Mouse (Mus musculus): ENCODE data around the gene Prkaa1. TPM values are rescaled to one million over a fixed set of nuclear protein-coding genes. Genes with fewer than 3 reads are reported as not detected.
A peak's percentile ranks its signal among the peaks of the same experiment; 100 is the strongest.
"Not testable (repeated sequence)": the region's sequence is repeated elsewhere in the genome, so short reads cannot be mapped to it uniquely, and the experiment has no call there.

Gene Prkaa1
- total and polyA plus RNA-seq, 2 experiments from 2014 or later, result 9.5 to 17.5 TPM

DNA sequence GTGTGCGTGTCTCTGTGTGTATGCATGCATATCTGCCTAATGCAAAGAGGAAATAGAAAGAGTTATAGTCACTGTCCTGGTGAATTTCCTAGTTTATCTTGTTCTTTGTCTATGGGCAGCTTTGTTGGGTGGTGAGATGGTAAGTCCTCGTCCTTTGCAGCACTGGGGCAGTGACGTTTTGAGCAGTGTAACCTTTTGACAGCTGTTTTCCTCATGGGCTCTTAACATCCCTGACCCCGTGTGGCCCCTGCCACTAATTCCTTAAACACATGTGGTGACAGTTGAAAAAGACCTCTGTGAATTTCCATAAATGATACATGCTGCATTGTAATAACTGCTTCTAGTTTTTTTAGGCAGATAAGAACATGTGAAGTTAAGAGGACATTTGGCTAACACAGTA lies 53.0 kb downstream of the Prkaa1 start:
- no peak for TF ChIP-seq CTCF (IDR thresholded peaks at IDR 0.05)
- Histone ChIP-seq H3K9me3 (ENCODE audit: low read length) (no peaks in the 10 kb centered on the region), H3K9ac (replicated peaks; ENCODE audit: low read length, poor library complexity, severe bottlenecking) (no peak overlapping the region), H3K36me3 (ENCODE audit: insufficient read depth, low read length) (peaks cover 6% of the 10 kb centered on the region; the same call in 1 of the 2 replicates), H3K4me2 (ENCODE audit: low read depth, low read length, poor library complexity, severe bottlenecking) (no peak overlapping the region), H3K27ac (ENCODE audit: low read depth, low read length) (no peak overlapping the region), H3K4me1 (ENCODE audit: insufficient read depth, low read length) (no peaks in the 10 kb centered on the region), H3K4me3 (ENCODE audit: low read depth, low read length) (no peak overlapping the region), H3K27me3 (ENCODE audit: insufficient read depth, low read length) (no peaks in the 10 kb centered on the region)
- ATAC-seq (ENCODE audit: low FRiP score) (no peak), DNase-seq (ENCODE audit: low spot score) (no peak)
- 74% methylated on average over 4 of the region's 4 CpGs for WGBS

DNA sequence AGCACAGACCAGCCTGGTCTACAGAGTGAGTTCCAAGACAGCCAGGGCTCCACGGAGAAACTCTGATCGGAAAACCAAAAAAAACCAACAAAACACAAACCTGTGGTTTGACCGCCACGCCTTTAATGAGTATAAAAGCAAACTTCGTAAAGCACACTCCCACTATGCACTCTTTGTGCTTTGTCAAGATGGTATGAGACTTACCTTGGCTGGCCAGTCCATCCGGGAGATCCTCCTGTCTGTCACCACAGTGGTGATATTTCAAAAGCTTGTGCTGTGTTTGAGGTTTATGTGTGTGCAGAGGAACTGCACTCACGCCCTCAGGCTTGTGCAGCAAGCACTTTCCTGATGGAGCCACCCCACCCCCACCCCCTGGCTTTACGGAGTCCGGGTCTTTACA lies 61.6 kb downstream of the Prkaa1 start:
- H3K27me3 ChIP-seq (ENCODE audit: insufficient read depth, low read length), result no peaks in the 10 kb centered on the region
- WGBS, result 95% methylated on average over 9 of the region's 9 CpGs
- DNase-seq (ENCODE audit: low spot score) (no peak), ATAC-seq (ENCODE audit: low FRiP score) (no peak)
- no peak overlapping the region for H3K4me2 ChIP-seq (ENCODE audit: low read depth, low read length, poor library complexity, severe bottlenecking)
- no peak overlapping the region for H3K4me3 ChIP-seq (ENCODE audit: low read depth, low read length)
- no peak overlapping the region for H3K9ac ChIP-seq (replicated peaks; ENCODE audit: low read length, poor library complexity, severe bottlenecking)
- H3K27ac ChIP-seq (ENCODE audit: low read depth, low read length), result no peak overlapping the region
- H3K9me3 ChIP-seq (ENCODE audit: low read length), result no peaks in the 10 kb centered on the region
- no peaks in the 10 kb centered on the region for H3K4me1 ChIP-seq (ENCODE audit: insufficient read depth, low read length)
- no peak for TF ChIP-seq CTCF (IDR thresholded peaks at IDR 0.05)
- H3K36me3 ChIP-seq (ENCODE audit: insufficient read depth, low read length), result peaks cover 3% of the 10 kb centered on the region; the same call in 1 of the 2 replicates

DNA sequence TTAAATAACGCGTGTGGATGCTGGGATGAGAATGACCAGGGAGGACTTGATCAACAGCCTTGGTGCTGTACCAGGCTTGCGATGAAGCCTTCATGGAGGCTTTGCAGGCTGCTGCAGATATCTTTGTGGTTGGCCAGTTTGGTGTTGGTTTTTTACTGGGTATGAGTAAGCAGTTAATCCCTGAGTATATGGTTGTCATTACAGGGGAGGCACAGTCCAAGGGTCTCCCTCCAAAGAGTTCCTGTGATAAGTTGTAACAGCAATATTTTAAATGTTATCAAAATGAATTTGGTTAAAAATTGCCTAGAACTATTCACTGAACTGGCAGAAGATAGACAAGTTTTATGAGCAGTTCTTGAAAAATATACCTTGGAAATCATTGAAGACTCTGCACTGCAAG lies 65.5 kb downstream of the Prkaa1 start:
- no peak for TF ChIP-seq CTCF (IDR thresholded peaks at IDR 0.05)
- no peak overlapping the region for H3K9ac ChIP-seq (replicated peaks; ENCODE audit: low read length, poor library complexity, severe bottlenecking)
- H3K4me3 ChIP-seq (ENCODE audit: low read depth, low read length), result no peak overlapping the region
- no peaks in the 10 kb centered on the region for H3K27me3 ChIP-seq (ENCODE audit: insufficient read depth, low read length)
- ATAC-seq (ENCODE audit: low FRiP score) (no peak), DNase-seq (ENCODE audit: low spot score) (no peak)
- H3K27ac ChIP-seq (ENCODE audit: low read depth, low read length), result no peak overlapping the region
- no peaks in the 10 kb centered on the region for H3K4me1 ChIP-seq (ENCODE audit: insufficient read depth, low read length)
- peaks cover 16% of the 10 kb centered on the region for H3K36me3 ChIP-seq (ENCODE audit: insufficient read depth, low read length)
- 94% methylated on average over 3 of the region's 3 CpGs for WGBS
- no peak overlapping the region for H3K4me2 ChIP-seq (ENCODE audit: low read depth, low read length, poor library complexity, severe bottlenecking)
- no peaks in the 10 kb centered on the region for H3K9me3 ChIP-seq (ENCODE audit: low read length)

DNA sequence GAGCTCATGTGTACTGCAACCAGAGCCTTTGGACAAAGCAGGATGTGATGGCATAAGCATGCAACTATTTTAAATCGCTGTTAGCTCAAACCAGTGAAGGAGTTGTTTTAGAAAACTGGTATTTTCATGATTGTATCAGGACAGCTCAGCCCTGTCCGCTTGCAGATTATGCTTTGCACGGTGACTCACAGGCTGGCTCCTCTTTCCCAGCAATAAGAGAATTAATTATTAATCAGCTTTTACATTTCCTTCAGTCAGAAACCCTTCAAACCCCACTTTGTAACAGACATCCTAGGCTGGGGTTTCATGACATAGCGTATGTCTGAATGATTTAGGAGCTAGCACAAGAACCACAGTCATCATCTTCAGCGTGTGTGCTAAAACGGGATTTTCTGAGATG lies 76.8 kb downstream of the Prkaa1 start:
- ATAC-seq (ENCODE audit: low FRiP score), result 0 out of 2 replicates have a peak, but pooled peaks have one; percentile 16
- Histone ChIP-seq H3K9me3 (ENCODE audit: low read length) (no peaks in the 10 kb centered on the region), H3K4me1 (ENCODE audit: insufficient read depth, low read length) (no peaks in the 10 kb centered on the region), H3K27ac (ENCODE audit: low read depth, low read length) (no peak overlapping the region), H3K4me2 (ENCODE audit: low read depth, low read length, poor library complexity, severe bottlenecking) (no peak overlapping the region), H3K9ac (replicated peaks; ENCODE audit: low read length, poor library complexity, severe bottlenecking) (no peak overlapping the region), H3K27me3 (ENCODE audit: insufficient read depth, low read length) (no peaks in the 10 kb centered on the region), H3K4me3 (ENCODE audit: low read depth, low read length) (no peak overlapping the region), H3K36me3 (ENCODE audit: insufficient read depth, low read length) (peaks cover 3% of the 10 kb centered on the region; the same call in 1 of the 2 replicates)
- no peak for DNase-seq (ENCODE audit: low spot score)
- no peak for TF ChIP-seq CTCF (IDR thresholded peaks at IDR 0.05)
- WGBS, result 79% methylated on average over 6 of the region's 6 CpGs

DNA sequence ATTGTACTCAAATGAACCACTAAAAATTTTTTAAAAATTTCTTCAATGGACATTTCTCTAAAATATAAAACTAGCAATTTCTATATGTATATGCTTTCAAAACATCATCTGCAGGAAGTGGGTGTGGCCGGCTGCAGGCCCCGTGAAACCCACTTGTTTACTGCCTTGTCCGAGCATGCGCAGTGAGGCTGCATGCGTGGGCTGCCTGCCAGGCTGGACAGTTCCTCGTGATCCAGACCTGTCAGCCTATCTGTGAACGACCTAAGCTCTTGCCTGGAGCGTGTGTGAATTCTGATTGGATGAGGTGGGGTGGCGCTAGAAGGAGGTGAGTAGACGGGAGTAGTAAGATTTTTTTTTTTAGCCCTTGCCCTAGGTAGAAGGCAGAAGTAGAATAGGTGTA lies 87.1 kb downstream of the Prkaa1 start:
- not testable (repeated sequence) for H3K9ac ChIP-seq (replicated peaks; ENCODE audit: low read length, poor library complexity, severe bottlenecking); H3K27ac ChIP-seq (ENCODE audit: low read depth, low read length); H3K4me3 ChIP-seq (ENCODE audit: low read depth, low read length); H3K4me1 ChIP-seq (ENCODE audit: insufficient read depth, low read length); H3K4me2 ChIP-seq (ENCODE audit: low read depth, low read length, poor library complexity, severe bottlenecking); DNase-seq (ENCODE audit: low spot score); H3K27me3 ChIP-seq (ENCODE audit: insufficient read depth, low read length); H3K36me3 ChIP-seq (ENCODE audit: insufficient read depth, low read length); H3K9me3 ChIP-seq (ENCODE audit: low read length); ATAC-seq (ENCODE audit: low FRiP score)
- 91% methylated on average over 10 of the region's 10 CpGs for WGBS

Other genes starting within 250 kb of the Prkaa1 start
- not detected in 2 replicates for gene Mroh2b, start 245.1 kb upstream of the Prkaa1 start, total RNA-seq (2014; rRNA removed)
- not detected in 2 replicates for gene Mroh2b, start 245.1 kb upstream of the Prkaa1 start, polyA plus RNA-seq (2015; fragmentation: Nextera tagmentation; extraction: Ambion mirVana)
- 0.27 TPM in 1 of 2 replicates, not detected in the other for gene C7, start 80.1 kb upstream of the Prkaa1 start, total RNA-seq (2014; rRNA removed)
- gene C7, start 80.1 kb upstream of the Prkaa1 start, polyA plus RNA-seq (2015; fragmentation: Nextera tagmentation; extraction: Ambion mirVana), result 0.10 TPM in 1 of 2 replicates, not detected in the other
- gene Card6, start 35.3 kb upstream of the Prkaa1 start, total RNA-seq (2014; rRNA removed), result 0.11 and 0.42 TPM in 2 replicates
- 0.25 and 0.52 TPM in 2 replicates for gene Card6, start 35.3 kb upstream of the Prkaa1 start, polyA plus RNA-seq (2015; fragmentation: Nextera tagmentation; extraction: Ambion mirVana)
- gene Rpl37, start 27.2 kb upstream of the Prkaa1 start, total RNA-seq (2014; rRNA removed), result 186 and 281 TPM in 2 replicates
- 359 and 404 TPM in 2 replicates for gene Rpl37, start 27.2 kb upstream of the Prkaa1 start, polyA plus RNA-seq (2015; fragmentation: Nextera tagmentation; extraction: Ambion mirVana)
- gene Ttc33, start 41.7 kb downstream of the Prkaa1 start, total RNA-seq (2014; rRNA removed), result 31.2 and 35.9 TPM in 2 replicates
- 45.8 and 51.0 TPM in 2 replicates for gene Ttc33, start 41.7 kb downstream of the Prkaa1 start, polyA plus RNA-seq (2015; fragmentation: Nextera tagmentation; extraction: Ambion mirVana)
- 1.9 and 2.5 TPM in 2 replicates for gene Ptger4, start 100.3 kb downstream of the Prkaa1 start, total RNA-seq (2014; rRNA removed)
- gene Ptger4, start 100.3 kb downstream of the Prkaa1 start, polyA plus RNA-seq (2015; fragmentation: Nextera tagmentation; extraction: Ambion mirVana), result 1.7 and 2.0 TPM in 2 replicates

All from midbrain, postnatal 0 days (tissue).